Mouse (Mus musculus) intestine, embryonic 15.5 days (tissue): Measurements from ENCODE around the gene Plac8. TPM values are rescaled to one million over a fixed set of nuclear protein-coding genes. Genes with fewer than 3 reads are reported as not detected.

Experiments used
- ATAC-seq: fragments of 200-750 bp; cut with Nextera tagmentation; 2 replicates; pipeline ENCODE4 v1.8.0; 2017; ENCODE audit warnings: moderate TSS enrichment, moderate library complexity
- H3K27ac ChIP-seq: fragments of 300-500 bp; sonication (generic); 2 replicates; pipeline ENCODE4 v1.5.1; 2015; ENCODE audit warnings: mild to moderate bottlenecking, inconsistent platforms
- H3K27me3 ChIP-seq: fragments of 300-500 bp; sonication (generic); replicated peaks from 2 replicates; pipeline ENCODE4 v1.6.1; 2015; ENCODE audit warnings: inconsistent platforms
- H3K36me3 ChIP-seq: fragments of 300-500 bp; sonication (generic); 2 replicates; pipeline ENCODE4 v1.6.1; 2015; ENCODE audit warnings: inconsistent platforms
- H3K4me1 ChIP-seq: fragments of 300-500 bp; sonication (generic); replicated peaks from 2 replicates; pipeline ENCODE4 v1.6.1; 2015; ENCODE audit warnings: inconsistent platforms
- H3K4me2 ChIP-seq: fragments of 300-500 bp; sonication (generic); replicated peaks from 2 replicates; pipeline ENCODE4 v1.6.1; 2015; ENCODE audit warnings: mild to moderate bottlenecking, inconsistent platforms
- H3K4me3 ChIP-seq: fragments of 300-500 bp; sonication (generic); replicated peaks from 2 replicates; pipeline ENCODE4 v1.5.1; 2015; ENCODE audit warnings: inconsistent platforms
- H3K9ac ChIP-seq: fragments of 300-500 bp; sonication (generic); 2 replicates; pipeline ENCODE4 v1.6.1; 2015; ENCODE audit warnings: inconsistent platforms
- H3K9me3 ChIP-seq: fragments of 300-500 bp; sonication (generic); 2 replicates; pipeline ENCODE4 v1.6.1; 2016; ENCODE audit warnings: inconsistent platforms
- WGBS: fragments of 180-500 bp; shearing (Covaris S2); methylation state at CpG from one replicate; pipeline ENCODE4 v1.1.7; 2015; 5-methylcytosine and 5-hydroxymethylcytosine counted together
- polyA plus RNA-seq: library from polyadenylated mRNA; unstranded; fragments of >200 nt; fragmentation: Nextera tagmentation; extraction: Ambion mirVana; gene quantifications from 2 replicates; pipeline ENCODE4 v1.2.1, GENCODE M21; 2015

Gene Plac8
- polyA plus RNA-seq, 1 experiment from 2014 or later = 408 TPM

GRCm38 (mm10) chr5:100557019-100557418 lies 15.0 kb downstream of the Plac8 start:
- WGBS = 81% methylated on average over 14 of the region's 14 CpGs
- no peak overlapping the region for H3K27ac ChIP-seq
- ATAC-seq = no peak

GRCm38 (mm10) chr5:100553426-100553825 lies 18.6 kb downstream of the Plac8 start:
- H3K4me2 ChIP-seq = no peak overlapping the region
- no peak overlapping the region for H3K4me3 ChIP-seq
- H3K27ac ChIP-seq = no peak overlapping the region
- no peaks in the 10 kb centered on the region for H3K9me3 ChIP-seq
- WGBS = 60% methylated on average over 8 of the region's 8 CpGs
- H3K36me3 ChIP-seq = peaks cover 8% of the 10 kb centered on the region
- H3K27me3 ChIP-seq = no peaks in the 10 kb centered on the region
- H3K4me1 ChIP-seq = peaks cover 4% of the 10 kb centered on the region; the same call in 1 of the 2 replicates
- ATAC-seq = no peak
- H3K9ac ChIP-seq = no peak overlapping the region

More at GRCm38 (mm10) chr5:100557019-100557418, 15.0 kb downstream of the Plac8 start:
- H3K4me3 ChIP-seq = no peak overlapping the region
- H3K4me2 ChIP-seq = no peak overlapping the region
- H3K36me3 ChIP-seq = peaks cover 2% of the 10 kb centered on the region; the same call in 1 of the 2 replicates
- no peaks in the 10 kb centered on the region for H3K27me3 ChIP-seq
- H3K4me1 ChIP-seq = no peaks in the 10 kb centered on the region
- no peaks in the 10 kb centered on the region for H3K9me3 ChIP-seq
- H3K9ac ChIP-seq = no peak overlapping the region

DNA sequence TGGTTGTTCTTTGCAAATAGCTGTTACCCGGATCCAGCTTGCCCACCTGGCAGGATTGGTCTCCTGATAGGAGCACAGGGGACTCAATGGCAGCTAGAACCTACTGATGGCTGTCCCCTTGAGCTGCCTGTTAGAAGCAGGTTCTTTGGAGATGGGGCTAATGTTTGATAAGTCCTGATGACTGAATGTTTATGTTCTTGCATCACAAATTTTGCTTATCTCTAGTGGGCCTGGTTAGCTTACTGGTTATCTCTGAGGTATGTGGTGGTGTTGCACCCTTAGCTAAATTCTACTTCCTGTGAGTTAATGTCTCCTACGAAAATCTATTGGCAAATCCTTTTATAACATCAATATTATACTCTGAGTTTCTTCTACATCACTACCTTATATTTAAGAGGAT lies 20.1 kb downstream of the Plac8 start:
- Histone ChIP-seq H3K4me3 (no peak overlapping the region), H3K27me3 (no peaks in the 10 kb centered on the region), H3K27ac (no peak overlapping the region), H3K9ac (no peak overlapping the region), H3K9me3 (no peaks in the 10 kb centered on the region), H3K36me3 (peaks cover 9% of the 10 kb centered on the region), H3K4me1 (peaks cover 4% of the 10 kb centered on the region; the same call in 1 of the 2 replicates), H3K4me2 (no peak overlapping the region)
- 66% methylated on average over 2 of the region's 2 CpGs for WGBS
- ATAC-seq = no peak

DNA sequence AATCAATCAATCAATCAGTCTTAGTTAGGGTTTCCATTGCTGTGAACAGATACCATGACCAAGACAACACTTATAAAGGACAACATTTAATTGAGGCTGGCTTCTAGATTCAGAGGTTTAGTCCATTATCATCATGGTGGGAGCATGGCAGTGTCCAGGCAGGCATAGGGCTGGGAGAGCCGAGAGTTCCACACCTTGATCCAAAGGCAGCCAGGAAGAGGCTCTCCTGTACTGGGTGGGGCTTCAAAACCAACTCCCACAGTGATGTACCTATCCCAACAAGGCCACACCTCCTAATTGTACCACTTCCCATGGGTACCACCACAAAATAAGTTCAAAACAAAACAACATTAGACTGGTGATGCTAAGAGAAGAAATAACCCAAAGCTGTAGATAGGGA lies 21.9 kb downstream of the Plac8 start:
- Histone ChIP-seq H3K36me3 (peaks cover 12% of the 10 kb centered on the region), H3K9ac (no peak overlapping the region), H3K4me1 (peaks cover 4% of the 10 kb centered on the region; the same call in 1 of the 2 replicates), H3K27ac (no peak overlapping the region), H3K9me3 (no peaks in the 10 kb centered on the region), H3K4me2 (no peak overlapping the region), H3K4me3 (no peak overlapping the region), H3K27me3 (no peaks in the 10 kb centered on the region)
- 83% methylated on average over 1 of the region's 1 CpGs for WGBS
- ATAC-seq = no peak

GRCm38 (mm10) chr5:100549311-100549710 lies 22.7 kb downstream of the Plac8 start:
- no peak for ATAC-seq
- Histone ChIP-seq H3K27me3 (no peaks in the 10 kb centered on the region), H3K4me3 (no peak overlapping the region), H3K9me3 (no peaks in the 10 kb centered on the region), H3K4me1 (peaks cover 4% of the 10 kb centered on the region; the same call in 1 of the 2 replicates), H3K4me2 (no peak overlapping the region), H3K36me3 (peaks cover 17% of the 10 kb centered on the region), H3K9ac (no peak overlapping the region), H3K27ac (no peak overlapping the region)
- 94% methylated on average over 4 of the region's 4 CpGs for WGBS

DNA sequence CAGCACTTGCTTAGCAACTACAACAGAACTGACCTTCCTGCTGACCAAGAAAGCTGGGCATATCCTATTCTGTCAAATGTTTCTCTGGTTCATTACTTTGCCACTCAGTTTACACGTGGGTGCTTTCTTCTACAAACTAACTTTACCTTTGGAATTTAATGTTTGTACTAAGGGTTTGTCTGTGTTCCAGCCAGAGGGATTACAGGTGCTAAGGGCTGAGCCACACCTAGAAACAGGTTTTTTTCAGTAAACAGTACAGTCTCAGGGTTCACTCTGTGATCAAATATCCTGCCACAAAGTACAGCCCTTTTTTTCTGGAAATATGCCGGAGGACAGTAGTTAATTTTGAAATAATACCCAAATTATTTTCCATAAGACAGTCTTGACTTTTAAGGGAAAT lies 23.8 kb downstream of the Plac8 start:
- Histone ChIP-seq H3K9me3 (no peaks in the 10 kb centered on the region), H3K4me3 (no peak overlapping the region), H3K4me1 (peaks cover 4% of the 10 kb centered on the region; the same call in 1 of the 2 replicates), H3K4me2 (0 out of 2 replicates have a peak overlapping the region, but pooled peaks have one; percentile 19), H3K27ac (peak overlapping the region; percentile 15), H3K27me3 (no peaks in the 10 kb centered on the region), H3K9ac (no peak overlapping the region), H3K36me3 (peaks cover 20% of the 10 kb centered on the region)
- peak; percentile 85 for ATAC-seq
- WGBS = 73% methylated on average over 2 of the region's 2 CpGs

DNA sequence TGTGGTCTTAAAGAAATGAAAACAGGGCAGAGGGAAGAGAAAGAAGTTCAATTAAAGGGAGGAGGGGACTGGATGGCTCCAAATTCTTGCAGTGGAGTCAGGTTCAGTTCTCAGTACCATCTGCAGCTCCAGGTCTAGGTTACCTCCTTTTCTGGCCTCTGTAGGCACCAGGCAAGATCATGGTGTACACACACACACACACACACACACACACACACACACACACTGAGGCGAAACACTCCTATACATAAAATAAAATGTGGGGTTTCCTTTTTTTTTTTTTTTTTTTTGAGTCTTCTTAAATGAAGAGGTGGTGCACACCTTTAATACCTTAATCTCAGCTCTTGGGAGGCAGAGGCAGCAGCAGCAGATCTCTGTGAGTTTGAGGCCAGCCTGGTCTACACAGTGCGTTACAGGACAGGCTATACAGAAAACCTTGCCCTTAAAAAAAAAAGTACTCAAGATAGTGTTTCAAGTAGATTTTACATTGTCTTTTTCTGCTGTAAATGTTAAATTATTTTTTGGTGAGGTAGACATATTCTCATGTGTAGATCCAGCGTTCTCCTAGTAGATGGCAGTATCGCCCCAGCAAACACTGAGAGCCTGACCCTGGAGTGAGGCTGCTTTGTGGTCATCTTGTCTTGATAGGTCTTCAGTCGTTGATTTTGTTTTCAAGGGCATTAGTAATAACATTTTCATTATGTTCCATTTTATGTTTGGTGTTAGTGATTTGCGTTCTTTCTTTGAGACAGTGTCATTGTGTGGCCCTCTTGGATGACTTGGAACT lies 25.6 kb downstream of the Plac8 start:
- no peaks in the 10 kb centered on the region for H3K9me3 ChIP-seq
- no peaks in the 10 kb centered on the region for H3K27me3 ChIP-seq
- H3K4me3 ChIP-seq = no peak overlapping the region
- no peak for ATAC-seq
- no peak overlapping the region for H3K4me2 ChIP-seq
- 79% methylated on average over 6 of the region's 6 CpGs for WGBS
- H3K4me1 ChIP-seq = peaks cover 4% of the 10 kb centered on the region; the same call in 1 of the 2 replicates
- H3K27ac ChIP-seq = no peak overlapping the region
- H3K9ac ChIP-seq = no peak overlapping the region
- H3K36me3 ChIP-seq = peaks cover 28% of the 10 kb centered on the region

DNA sequence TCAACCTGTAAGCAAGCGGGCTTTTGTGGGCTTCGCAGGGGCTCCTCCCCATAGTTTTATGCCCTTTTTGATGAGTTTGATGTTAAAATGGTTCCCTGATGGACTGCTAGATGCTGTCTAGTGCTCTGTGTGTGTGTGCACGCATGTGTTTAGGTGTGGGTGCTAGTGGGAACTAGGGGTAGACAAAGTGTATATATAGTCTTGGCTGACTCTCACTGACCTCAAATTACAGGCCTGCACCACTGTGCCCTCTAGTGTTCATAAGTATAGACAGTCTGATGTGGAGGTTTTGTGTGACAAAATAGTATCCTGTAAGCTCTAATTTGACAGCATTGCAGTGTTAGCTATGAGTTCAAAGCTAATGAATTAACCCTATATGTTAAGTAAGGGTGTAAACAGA lies 35.4 kb downstream of the Plac8 start:
- Histone ChIP-seq H3K9me3 (no peaks in the 10 kb centered on the region), H3K4me3 (no peak overlapping the region), H3K27me3 (no peaks in the 10 kb centered on the region), H3K36me3 (peaks cover 23% of the 10 kb centered on the region), H3K27ac (no peak overlapping the region), H3K9ac (no peak overlapping the region), H3K4me1 (no peaks in the 10 kb centered on the region), H3K4me2 (no peak overlapping the region)
- WGBS = 77% methylated on average over 3 of the region's 3 CpGs
- peak; percentile 49; the same call in 1 of the 2 replicates for ATAC-seq

GRCm38 (mm10) chr5:100535826-100536225 lies 36.2 kb downstream of the Plac8 start:
- H3K36me3 ChIP-seq = peaks cover 28% of the 10 kb centered on the region
- no peaks in the 10 kb centered on the region for H3K27me3 ChIP-seq
- H3K9me3 ChIP-seq = no peaks in the 10 kb centered on the region
- H3K4me1 ChIP-seq = no peaks in the 10 kb centered on the region
- 71% methylated on average over 7 of the region's 7 CpGs for WGBS
- no peak overlapping the region for H3K4me2 ChIP-seq
- no peak overlapping the region for H3K4me3 ChIP-seq
- ATAC-seq = no peak
- H3K27ac ChIP-seq = no peak overlapping the region
- H3K9ac ChIP-seq = no peak overlapping the region

DNA sequence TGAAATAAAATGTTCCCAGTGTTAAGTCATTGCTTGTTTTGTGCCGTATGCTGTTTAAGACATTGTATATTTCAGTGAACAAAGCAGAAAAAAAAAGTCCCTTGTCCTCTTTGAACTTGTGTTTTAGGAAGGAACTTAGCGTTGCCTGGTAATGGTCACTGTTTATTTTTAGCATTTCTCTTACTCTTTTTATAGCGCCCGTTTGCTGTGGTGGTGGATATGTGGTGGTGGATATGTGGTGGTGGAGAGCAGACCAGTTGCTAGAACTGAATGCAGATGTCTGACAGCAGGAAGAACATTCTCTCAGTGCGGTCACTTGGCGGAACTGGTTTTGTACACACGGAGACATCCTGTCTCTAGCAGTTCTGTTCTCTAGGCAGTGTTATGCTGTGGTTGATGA lies 45.9 kb downstream of the Plac8 start:
- H3K4me2 ChIP-seq = no peak overlapping the region
- no peaks in the 10 kb centered on the region for H3K4me1 ChIP-seq
- H3K9ac ChIP-seq = no peak overlapping the region
- H3K27ac ChIP-seq = no peak overlapping the region
- H3K9me3 ChIP-seq = no peaks in the 10 kb centered on the region
- 0 out of 2 replicates have a peak, but pooled peaks have one; percentile 12 for ATAC-seq
- no peak overlapping the region for H3K4me3 ChIP-seq
- peaks cover 13% of the 10 kb centered on the region for H3K36me3 ChIP-seq
- 66% methylated on average over 7 of the region's 7 CpGs for WGBS
- H3K27me3 ChIP-seq = no peaks in the 10 kb centered on the region

- no peaks in the 10 kb centered on the region for H3K27me3 ChIP-seq
- peaks cover 8% of the 10 kb centered on the region for H3K36me3 ChIP-seq
- H3K27ac ChIP-seq = no peak overlapping the region
- H3K4me2 ChIP-seq = no peak overlapping the region
- no peaks in the 10 kb centered on the region for H3K4me1 ChIP-seq
- no peak overlapping the region for H3K4me3 ChIP-seq
- WGBS = 65% methylated on average over 3 of the region's 3 CpGs
- no peak overlapping the region for H3K9ac ChIP-seq
- no peak for ATAC-seq
- H3K9me3 ChIP-seq = no peaks in the 10 kb centered on the region
Measured at GRCm38 (mm10) chr5:100525620-100526019, 46.4 kb downstream of the Plac8 start.

DNA sequence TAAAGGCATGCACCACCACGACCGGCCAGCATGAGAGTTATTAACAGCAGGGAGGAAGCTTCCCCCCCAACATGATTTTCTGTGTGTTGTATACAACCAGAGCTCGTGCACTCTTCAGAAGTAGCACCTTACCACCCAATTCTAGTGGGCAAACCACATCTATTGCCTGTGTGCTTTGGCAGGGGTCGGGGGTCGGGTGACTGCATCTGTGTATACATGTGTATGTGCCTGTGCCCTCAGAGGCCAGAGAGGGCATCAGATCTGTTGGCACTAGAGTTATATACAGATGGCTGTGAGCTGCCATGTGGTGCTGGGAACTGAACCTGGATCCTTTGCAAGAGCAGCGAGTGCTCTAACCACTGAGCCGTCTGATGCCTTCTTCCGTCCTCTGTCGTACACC lies 47.1 kb downstream of the Plac8 start:
- Histone ChIP-seq H3K36me3 (peaks cover under 1% of the 10 kb centered on the region), H3K9ac (no peak overlapping the region), H3K4me3 (no peak overlapping the region), H3K4me2 (no peak overlapping the region), H3K27me3 (no peaks in the 10 kb centered on the region), H3K4me1 (0 out of 2 replicates have a peak, but pooled peaks cover 2% of the 10 kb centered on the region), H3K27ac (no peak overlapping the region), H3K9me3 (no peaks in the 10 kb centered on the region)
- 90% methylated on average over 9 of the region's 9 CpGs for WGBS
- no peak for ATAC-seq

GRCm38 (mm10) chr5:100523331-100523730 lies 48.7 kb downstream of the Plac8 start:
- H3K36me3 ChIP-seq = no peaks in the 10 kb centered on the region
- H3K4me2 ChIP-seq = no peak overlapping the region
- H3K27ac ChIP-seq = no peak overlapping the region
- no peak for ATAC-seq
- 0 out of 2 replicates have a peak, but pooled peaks cover 8% of the 10 kb centered on the region for H3K4me1 ChIP-seq
- no peaks in the 10 kb centered on the region for H3K9me3 ChIP-seq
- no peak overlapping the region for H3K4me3 ChIP-seq
- H3K27me3 ChIP-seq = no peaks in the 10 kb centered on the region
- no peak overlapping the region for H3K9ac ChIP-seq
- 90% methylated on average over 1 of the region's 1 CpGs for WGBS
